Mouse (Mus musculus) left cerebral cortex, adult 2 months (tissue): Measurements from ENCODE around the gene Gm11214. TPM values are rescaled to one million over a fixed set of nuclear protein-coding genes. Genes with fewer than 3 reads are reported as not detected.

Experiments
- DNase-seq, 2 experiments: peaks; one replicate each; pipeline ENCODE4 v3.0.0; 2021 to 2022; ENCODE audit warnings: low spot score in 2 of 2, mixed read lengths in 1 of 2; ENCODE audit errors: extremely low spot score in 1 of 2
- H3K27ac ChIP-seq: fragments of 200-600 bp; 2 replicates; pipeline ENCODE4 v1.8.1; 2022
- H3K4me3 ChIP-seq: fragments of 200-600 bp; 2 replicates; pipeline ENCODE4 v1.8.1; 2022
- CTCF ChIP-seq: fragments of 200-600 bp; IDR thresholded peaks from 2 replicates; pipeline ENCODE4 v1.8.1; 2022; ENCODE audit warnings: antibody characterized with exemption, mild to moderate bottlenecking, moderate library complexity
- intact Hi-C: fragments of 180-260 bp; cut with DNase I; formaldehyde crosslinking; loops from one replicate; pipeline ENCODE4 v1.15.1; 2025
- total RNA-seq, 2 experiments: library from RNA; stranded (reverse); gene quantifications; 2 replicates each; pipeline ENCODE4 v1.2.3; 2021

The Gm11214 gene
- total RNA-seq, 2 experiments from 2014 or later = not detected

DNA sequence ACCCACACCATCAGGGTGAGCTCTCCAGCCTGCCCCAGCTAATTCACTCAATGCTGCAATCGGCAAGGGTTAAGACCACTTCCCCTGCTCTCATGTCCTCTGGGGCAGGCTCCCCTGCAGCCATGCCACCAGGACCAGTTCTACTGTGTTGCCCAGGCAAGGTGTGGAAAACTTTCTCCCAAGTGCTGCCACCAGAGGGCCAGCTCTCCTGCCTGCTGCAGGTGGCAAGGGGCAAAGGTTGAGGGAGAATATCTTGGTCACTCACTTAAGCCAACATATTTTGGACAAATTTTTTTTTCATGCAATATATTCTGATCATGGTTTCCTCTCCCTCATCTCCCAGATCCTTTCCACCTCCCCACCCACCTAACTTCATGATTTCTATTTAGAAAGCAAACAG, 8.8 kb downstream of the Gm11214 start:
- H3K27ac ChIP-seq = no peak overlapping the region
- H3K4me3 ChIP-seq = no peak overlapping the region
- intact Hi-C loops = no loop called here
- DNase-seq = no peak
- peak; percentile 32 for TF ChIP-seq CTCF

DNA sequence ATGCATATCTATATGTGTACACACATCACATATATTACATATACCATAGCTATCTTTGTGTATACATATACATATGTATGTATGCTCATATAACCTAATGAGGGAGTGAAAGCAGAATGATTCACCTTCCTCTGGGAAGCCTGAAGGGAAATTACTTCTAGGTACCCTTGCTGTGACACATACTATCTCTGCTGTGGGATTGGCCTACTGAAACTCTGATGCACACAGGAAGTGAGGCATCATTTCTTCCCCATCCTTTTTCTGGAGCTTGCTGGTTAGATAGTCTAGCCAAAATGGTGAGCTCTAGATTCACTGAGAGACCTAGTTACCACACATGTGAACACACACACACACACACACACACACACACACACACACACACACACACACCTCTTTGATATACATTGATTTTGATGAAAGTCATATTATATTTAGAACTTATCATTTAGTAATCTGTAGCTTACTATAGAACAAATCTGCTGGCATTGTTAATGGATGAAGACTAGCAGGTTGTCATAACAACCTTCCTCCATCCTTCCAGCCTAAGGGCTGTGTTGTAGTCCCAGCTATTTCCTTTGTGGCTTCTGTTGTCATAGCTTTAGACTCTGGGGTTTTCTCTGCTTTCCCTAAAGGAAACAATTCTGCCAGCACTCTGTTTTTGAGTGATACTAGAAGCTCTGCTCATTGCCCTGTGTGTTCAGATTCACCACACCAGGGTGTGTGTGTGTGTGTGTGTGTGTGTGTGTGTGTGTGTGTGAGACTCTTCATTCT, 19.0 kb downstream of the Gm11214 start:
- no peak for TF ChIP-seq CTCF
- intact Hi-C loops = no loop called here
- H3K27ac ChIP-seq = no peak overlapping the region

DNA sequence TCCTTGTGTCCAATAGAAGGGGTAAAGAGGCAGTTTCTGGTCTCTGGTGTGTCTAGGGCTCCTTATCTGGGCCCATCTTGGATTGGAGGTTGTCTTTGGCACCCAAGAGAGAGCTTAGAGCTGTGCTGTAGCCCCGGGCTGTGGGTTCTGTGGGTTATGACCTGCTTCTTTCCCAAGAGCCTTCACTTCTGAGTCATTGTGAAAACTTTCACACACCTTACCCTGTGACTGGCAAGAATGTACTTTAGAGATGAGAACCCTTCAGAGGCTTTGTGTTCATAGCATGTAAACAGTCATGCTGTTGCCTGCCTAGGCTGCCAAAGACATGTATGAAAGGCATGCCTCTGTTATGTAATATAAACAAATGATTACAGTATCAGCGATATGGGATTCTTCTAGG, 23.3 kb downstream of the Gm11214 start:
- intact Hi-C loops = no loop called here
- Histone ChIP-seq H3K27ac (no peak overlapping the region), H3K4me3 (no peak overlapping the region)
- DNase-seq = no peak
- TF ChIP-seq CTCF = no peak

More for the DNA sequence above, 19.0 kb downstream of the Gm11214 start:
- no peak for DNase-seq
- H3K4me3 ChIP-seq = no peak overlapping the region

DNA sequence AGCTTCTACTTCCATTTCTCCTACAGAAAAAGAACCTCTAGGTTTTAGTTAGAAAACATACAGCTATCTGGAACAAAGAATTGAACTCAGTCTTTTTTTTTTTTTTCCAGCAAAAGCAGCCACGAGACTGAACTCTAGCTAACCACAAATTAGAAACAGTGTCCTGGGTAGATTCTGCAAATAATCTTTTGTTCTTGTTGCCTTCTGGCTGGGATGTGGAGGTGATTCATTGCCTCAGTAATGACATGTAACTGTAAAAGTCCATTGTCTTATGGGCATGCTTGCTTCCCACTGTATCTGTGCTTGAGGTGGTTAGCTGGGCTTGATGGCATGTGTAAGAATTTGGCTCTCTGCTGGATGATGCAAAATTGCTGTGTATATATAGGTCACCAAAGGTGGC, 24.6 kb downstream of the Gm11214 start:
- DNase-seq = no peak
- Histone ChIP-seq H3K27ac (no peak overlapping the region), H3K4me3 (no peak overlapping the region)
- intact Hi-C loops = no loop called here
- no peak for TF ChIP-seq CTCF

DNA sequence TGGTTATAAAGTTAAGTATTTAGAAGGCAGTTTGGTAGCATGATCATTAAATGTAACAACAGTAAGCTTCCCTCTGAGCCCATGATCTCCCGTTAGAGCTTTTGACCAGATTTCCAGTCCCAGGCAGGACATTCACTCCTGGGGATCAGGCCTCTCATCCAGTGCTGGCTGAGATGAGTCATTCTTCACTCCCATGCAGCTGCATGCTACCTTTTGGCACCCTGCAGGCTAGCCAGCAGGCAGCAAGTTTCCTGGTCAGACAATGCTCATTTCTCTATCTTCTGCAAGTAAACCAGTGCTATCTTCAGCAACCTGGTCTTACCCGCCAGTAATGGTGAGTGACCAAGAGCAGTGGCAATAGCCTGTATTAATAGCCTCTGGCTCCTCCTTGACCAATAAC, 30.0 kb downstream of the Gm11214 start:
- Histone ChIP-seq H3K27ac (no peak overlapping the region), H3K4me3 (no peak overlapping the region)
- intact Hi-C loops = no loop called here
- TF ChIP-seq CTCF = no peak
- no peak for DNase-seq

DNA sequence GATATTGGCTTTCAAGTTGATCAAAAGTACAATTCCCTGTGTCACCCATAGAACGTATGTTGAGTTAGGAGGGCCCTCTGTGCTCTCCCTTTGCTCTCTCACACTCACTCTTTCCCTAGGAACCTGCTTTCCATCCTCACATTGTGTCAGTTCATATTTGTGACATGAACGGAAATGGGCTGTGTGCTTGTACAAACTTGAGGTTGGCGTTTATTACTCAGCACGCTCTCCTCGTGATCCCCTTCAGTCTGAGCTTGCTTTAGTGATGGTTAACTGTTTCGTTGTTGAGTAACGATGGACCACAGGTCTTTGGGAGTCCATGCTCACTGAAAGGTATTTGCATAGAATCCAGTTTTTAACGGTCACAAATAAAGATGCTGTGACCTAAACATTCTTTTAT, 36.1 kb downstream of the Gm11214 start:
- no peak for TF ChIP-seq CTCF
- intact Hi-C loops = loop anchor here (10.0 kb wide), 1 partner anchor 318 kb away; no protein-coding TSS in a partner anchor
- no peak for DNase-seq
- Histone ChIP-seq H3K4me3 (no peak overlapping the region), H3K27ac (no peak overlapping the region)

DNA sequence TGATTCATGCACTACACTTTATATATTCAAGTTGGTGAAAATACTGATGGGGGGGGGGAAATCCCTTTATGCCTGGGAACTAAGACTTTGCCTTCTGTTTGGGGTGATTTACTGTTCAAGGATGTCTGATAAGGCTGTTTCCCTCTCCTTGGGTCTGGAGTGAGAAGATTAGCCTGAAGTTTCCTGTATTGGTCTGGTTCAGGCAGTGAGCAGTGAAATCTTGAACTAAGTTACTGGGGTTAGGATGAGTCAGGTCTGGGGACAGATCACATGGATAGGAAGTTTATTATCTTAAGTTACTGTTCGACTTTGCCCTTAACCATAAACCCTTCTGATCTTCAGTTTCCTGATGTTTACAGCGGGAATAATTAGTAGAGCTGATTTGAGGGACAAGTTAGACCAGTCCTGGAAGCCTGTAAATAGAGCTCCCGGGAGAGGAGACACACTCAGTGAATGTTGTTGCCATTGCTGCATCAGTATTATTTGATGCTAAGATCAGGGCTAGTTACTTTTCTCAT, 37.6 kb downstream of the Gm11214 start:
- no peak for TF ChIP-seq CTCF
- no peak overlapping the region for H3K27ac ChIP-seq
- DNase-seq = no peak
- intact Hi-C loops = loop anchor here (10.0 kb wide), 1 partner anchor 319 kb away; no protein-coding TSS in a partner anchor
- H3K4me3 ChIP-seq = no peak overlapping the region

- DNase-seq = no peak
- intact Hi-C loops = loop anchor here (5.0 to 10.0 kb wide), 2 partner anchors 220 to 322 kb away; no protein-coding TSS in a partner anchor
Measured at GRCm38 (mm10) chr4:63622378-63622835, 40.8 kb downstream of the Gm11214 start, which contains the start of gene Tex48. Gene Tex48 (minus strand): TSS chr4:63622428.

DNA sequence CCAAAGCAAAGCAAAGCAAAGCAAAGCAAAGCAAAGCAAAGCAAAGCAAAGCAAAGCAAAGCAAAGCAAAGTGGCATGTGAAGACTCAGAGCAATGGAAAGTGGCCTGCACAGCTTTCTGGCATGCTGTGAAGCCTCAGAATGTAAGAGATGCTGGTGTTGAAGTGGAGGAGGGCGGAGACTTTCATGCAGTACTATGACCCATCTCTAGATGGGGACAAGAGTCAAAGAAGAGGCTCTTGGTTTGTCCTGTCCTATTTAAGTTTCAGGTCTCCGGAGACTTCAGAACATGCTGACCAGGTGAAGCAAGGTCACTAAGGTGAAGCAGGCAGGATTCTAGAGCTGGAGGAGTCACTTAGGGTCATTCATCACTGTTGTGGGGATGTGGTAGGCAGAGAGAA, 41.3 kb downstream of the Gm11214 start:
- no peak overlapping the region for H3K4me3 ChIP-seq
- DNase-seq = no peak
- no peak overlapping the region for H3K27ac ChIP-seq
- intact Hi-C loops = loop anchor here (5.0 to 10.0 kb wide), 2 partner anchors 220 to 323 kb away; no protein-coding TSS in a partner anchor
- no peak for TF ChIP-seq CTCF

More at GRCm38 (mm10) chr4:63622378-63622835, 40.8 kb downstream of the Gm11214 start, which contains the start of gene Tex48:
- Histone ChIP-seq H3K4me3 (no peak within 1 kb of the TSS), H3K27ac (no peak within 1 kb of the TSS)
- TF ChIP-seq CTCF = peak; percentile 37

Other genes starting within 250 kb of the Gm11214 start
- gene Whrn, start 167.4 kb downstream of the Gm11214 start, total RNA-seq = 10 to 100 TPM; 45.1 to 53.7 TPM
- 100 to 1,000 TPM; 142 to 143 TPM for gene Atp6v1g1, start 118.6 kb downstream of the Gm11214 start, total RNA-seq
- 10 to 100 TPM; 10.2 to 11.3 TPM for gene Tmem268, start 104.6 kb downstream of the Gm11214 start, total RNA-seq
- gene Gm11213, start 58.1 kb downstream of the Gm11214 start, total RNA-seq = not detected
- not detected for gene Tex48, start 41.0 kb downstream of the Gm11214 start, total RNA-seq
- gene Tnfsf15, start 81.7 kb upstream of the Gm11214 start, total RNA-seq = under 1 TPM; 0.23 to 0.29 TPM
- not detected for gene Tnfsf8, start 198.0 kb upstream of the Gm11214 start, total RNA-seq